Mouse (Mus musculus): Measurements from ENCODE around the gene Cd164l2. TPM values are rescaled to one million over a fixed set of nuclear protein-coding genes. Genes with fewer than 3 reads are reported as not detected.

The Cd164l2 gene
- total RNA-seq (2014; fragmentation: Nextera tagmentation) (not detected in 2 replicates), total RNA-seq (2017) (not detected in 2 replicates), polyA plus RNA-seq (2012) (not detected in 2 replicates)

GRCm38 (mm10) chr4:133211751-133212561 is at the start of gene Cd164l2, which contains the start of gene Gpr3:
Cd164l2 (plus strand) TSS chr4:133212131.
Gpr3 (minus strand) TSS chr4:133212536.
- ATAC-seq (ENCODE audit: extremely low read depth, insufficient number of reproducible peaks, low FRiP score, poor library complexity, severe bottlenecking) (no peak), DNase-seq (ENCODE audit: low spot score) (no peak)
- Histone ChIP-seq H3K9me3 (replicated peaks) (no peaks in the 10 kb centered on the region), H3K4me3 (ENCODE audit: low read depth, low read length) (peak within 1 kb of the TSS; percentile 72), H3K36me3 (replicated peaks) (no peaks in the 10 kb centered on the region), H3K4me1 (ENCODE audit: insufficient read depth, low read depth, low read length) (peaks cover 32% of the 10 kb centered on the region), H3K27me3 (ENCODE audit: insufficient read depth, low read length) (peaks cover 65% of the 10 kb centered on the region)
- TF ChIP-seq CTCF (IDR thresholded peaks at IDR 0.05; ENCODE audit: low read depth, low read length) (no peak), GATA2 (IDR thresholded peaks at IDR 0.05; ENCODE audit: borderline replicate concordance, low read depth, low read length) (no peak), TAL1 (conservative IDR thresholded peaks at IDR 0.05; ENCODE audit: low read depth, low read length) (no peak), GATA1 (IDR thresholded peaks at IDR 0.05; ENCODE audit: borderline replicate concordance, low read length) (no peak), POLR2AphosphoS5 (IDR thresholded peaks at IDR 0.05; ENCODE audit: insufficient replicate concordance, low read depth, low read length) (no peak)

GRCm38 (mm10) chr4:133162196-133162595 is 49.7 kb upstream of the Cd164l2 start:
- Histone ChIP-seq H3K4me3 (ENCODE audit: low read depth, low read length) (no peak overlapping the region), H3K27me3 (ENCODE audit: insufficient read depth, low read length) (no peaks in the 10 kb centered on the region), H3K9me3 (replicated peaks) (no peaks in the 10 kb centered on the region), H3K36me3 (replicated peaks) (peaks cover 56% of the 10 kb centered on the region), H3K4me1 (ENCODE audit: insufficient read depth, low read depth, low read length) (peaks cover 30% of the 10 kb centered on the region)
- ATAC-seq (ENCODE audit: extremely low read depth, insufficient number of reproducible peaks, low FRiP score, poor library complexity, severe bottlenecking) (no peak), DNase-seq (ENCODE audit: low spot score) (no peak)
- TF ChIP-seq CTCF (IDR thresholded peaks at IDR 0.05; ENCODE audit: low read depth, low read length) = no peak
- no peak for TF ChIP-seq GATA2 (IDR thresholded peaks at IDR 0.05; ENCODE audit: borderline replicate concordance, low read depth, low read length)
- TF ChIP-seq POLR2AphosphoS5 (IDR thresholded peaks at IDR 0.05; ENCODE audit: insufficient replicate concordance, low read depth, low read length) = no peak
- no peak for TF ChIP-seq GATA1 (IDR thresholded peaks at IDR 0.05; ENCODE audit: borderline replicate concordance, low read length)
- TF ChIP-seq TAL1 (conservative IDR thresholded peaks at IDR 0.05; ENCODE audit: low read depth, low read length) = no peak

- TF ChIP-seq CTCF (IDR thresholded peaks at IDR 0.05; ENCODE audit: low read depth, low read length) (no peak), GATA1 (IDR thresholded peaks at IDR 0.05; ENCODE audit: borderline replicate concordance, low read length) (no peak), GATA2 (IDR thresholded peaks at IDR 0.05; ENCODE audit: borderline replicate concordance, low read depth, low read length) (no peak), TAL1 (conservative IDR thresholded peaks at IDR 0.05; ENCODE audit: low read depth, low read length) (no peak), POLR2AphosphoS5 (IDR thresholded peaks at IDR 0.05; ENCODE audit: insufficient replicate concordance, low read depth, low read length) (no peak)
- DNase-seq (ENCODE audit: low spot score) = no peak
- ATAC-seq (ENCODE audit: extremely low read depth, insufficient number of reproducible peaks, low FRiP score, poor library complexity, severe bottlenecking) = no peak
- peaks cover 49% of the 10 kb centered on the region for H3K36me3 ChIP-seq (replicated peaks)
- peaks cover 25% of the 10 kb centered on the region for H3K4me1 ChIP-seq (ENCODE audit: insufficient read depth, low read depth, low read length)
- H3K27me3 ChIP-seq (ENCODE audit: insufficient read depth, low read length) = no peaks in the 10 kb centered on the region
- no peaks in the 10 kb centered on the region for H3K9me3 ChIP-seq (replicated peaks)
- H3K4me3 ChIP-seq (ENCODE audit: low read depth, low read length) = no peak overlapping the region
Measured at GRCm38 (mm10) chr4:133166773-133167172, 45.2 kb upstream of the Cd164l2 start.

- Histone ChIP-seq H3K4me1 (ENCODE audit: insufficient read depth, low read depth, low read length) (peaks cover 30% of the 10 kb centered on the region), H3K36me3 (replicated peaks) (peaks cover 50% of the 10 kb centered on the region), H3K27me3 (ENCODE audit: insufficient read depth, low read length) (no peaks in the 10 kb centered on the region), H3K4me3 (ENCODE audit: low read depth, low read length) (no peak overlapping the region; the same call in 1 of the 2 replicates), H3K9me3 (replicated peaks) (no peaks in the 10 kb centered on the region)
- ATAC-seq (ENCODE audit: extremely low read depth, insufficient number of reproducible peaks, low FRiP score, poor library complexity, severe bottlenecking) (peak; percentile 45), DNase-seq (ENCODE audit: low spot score) (peak; percentile 40)
- TF ChIP-seq TAL1 (conservative IDR thresholded peaks at IDR 0.05; ENCODE audit: low read depth, low read length) = no peak
- TF ChIP-seq CTCF (IDR thresholded peaks at IDR 0.05; ENCODE audit: low read depth, low read length) = no peak
- no peak for TF ChIP-seq GATA1 (IDR thresholded peaks at IDR 0.05; ENCODE audit: borderline replicate concordance, low read length)
- no peak for TF ChIP-seq POLR2AphosphoS5 (IDR thresholded peaks at IDR 0.05; ENCODE audit: insufficient replicate concordance, low read depth, low read length)
- TF ChIP-seq GATA2 (IDR thresholded peaks at IDR 0.05; ENCODE audit: borderline replicate concordance, low read depth, low read length) = no peak
Measured at GRCm38 (mm10) chr4:133169237-133170055, 42.5 kb upstream of the Cd164l2 start.

GRCm38 (mm10) chr4:133170056-133170524 is 41.8 kb upstream of the Cd164l2 start:
- no peaks in the 10 kb centered on the region for H3K9me3 ChIP-seq (replicated peaks)
- peaks cover 30% of the 10 kb centered on the region for H3K4me1 ChIP-seq (ENCODE audit: insufficient read depth, low read depth, low read length)
- H3K27me3 ChIP-seq (ENCODE audit: insufficient read depth, low read length) = no peaks in the 10 kb centered on the region
- ATAC-seq (ENCODE audit: extremely low read depth, insufficient number of reproducible peaks, low FRiP score, poor library complexity, severe bottlenecking) (no peak), DNase-seq (ENCODE audit: low spot score) (peak; percentile 45)
- H3K4me3 ChIP-seq (ENCODE audit: low read depth, low read length) = no peak overlapping the region; the same call in 1 of the 2 replicates
- TF ChIP-seq CTCF (IDR thresholded peaks at IDR 0.05; ENCODE audit: low read depth, low read length) = no peak
- no peak for TF ChIP-seq GATA2 (IDR thresholded peaks at IDR 0.05; ENCODE audit: borderline replicate concordance, low read depth, low read length)
- no peak for TF ChIP-seq TAL1 (conservative IDR thresholded peaks at IDR 0.05; ENCODE audit: low read depth, low read length)
- TF ChIP-seq POLR2AphosphoS5 (IDR thresholded peaks at IDR 0.05; ENCODE audit: insufficient replicate concordance, low read depth, low read length) = no peak
- no peak for TF ChIP-seq GATA1 (IDR thresholded peaks at IDR 0.05; ENCODE audit: borderline replicate concordance, low read length)
- H3K36me3 ChIP-seq (replicated peaks) = peaks cover 45% of the 10 kb centered on the region
